Mouse (Mus musculus) E14TG2a.4 (cell line): ENCODE measurements around the gene Pdzd2.
A peak's percentile ranks its signal among the peaks of the same experiment; 100 is the strongest.
"Not testable (repeated sequence)": the region's sequence is repeated elsewhere in the genome, so short reads cannot be mapped to it uniquely, and the experiment has no call there.

Experiments used
- H3K27me3 ChIP-seq: 2 replicates; pipeline ENCODE4 v1.6.1; 2014; ENCODE audit warnings: low read length, control low read depth; ENCODE audit not compliant: insufficient read depth
- H3K36me3 ChIP-seq: 2 replicates; pipeline ENCODE4 v1.6.1; 2014; ENCODE audit warnings: low read length, control low read depth; ENCODE audit not compliant: insufficient read depth
- H3K4me1 ChIP-seq: replicated peaks from 2 replicates; pipeline ENCODE4 v1.6.1; 2014; ENCODE audit warnings: low read depth, low read length, control low read depth
- H3K4me3 ChIP-seq: replicated peaks from 2 replicates; pipeline ENCODE4 v1.5.1; 2014; ENCODE audit warnings: mild to moderate bottlenecking, low read length
- H3K9me3 ChIP-seq: 2 replicates; pipeline ENCODE4 v1.6.1; 2014; ENCODE audit warnings: low read length, control low read depth
- CTCF ChIP-seq: conservative IDR thresholded peaks from 2 replicates; pipeline ENCODE4 v1.5.1; 2014; ENCODE audit warnings: low read length
- NANOG ChIP-seq: IDR thresholded peaks from 2 replicates; pipeline ENCODE4 v1.6.1; 2014; ENCODE audit warnings: borderline replicate concordance, low read length, mixed read lengths
- POU5F1 ChIP-seq: IDR thresholded peaks from 2 replicates; pipeline ENCODE4 v1.6.1; 2014; ENCODE audit warnings: low read length, borderline replicate concordance

Pdzd2 gene

GRCm38 (mm10) chr15:12371183-12371582 is 368.5 kb downstream of the Pdzd2 start:
- Histone ChIP-seq H3K27me3 (peaks cover 39% of the 10 kb centered on the region), H3K36me3 (no peaks in the 10 kb centered on the region), H3K9me3 (peaks cover 6% of the 10 kb centered on the region; the same call in 1 of the 2 replicates), H3K4me1 (peaks cover 56% of the 10 kb centered on the region), H3K4me3 (no peak overlapping the region)
- TF ChIP-seq CTCF (peak; percentile 68), NANOG (no peak)

GRCm38 (mm10) chr15:12370096-12370495 is 369.6 kb downstream of the Pdzd2 start:
- peaks cover 47% of the 10 kb centered on the region for H3K4me1 ChIP-seq
- H3K27me3 ChIP-seq = peaks cover 32% of the 10 kb centered on the region
- H3K4me3 ChIP-seq = no peak overlapping the region
- peaks cover 6% of the 10 kb centered on the region; the same call in 1 of the 2 replicates for H3K9me3 ChIP-seq
- no peaks in the 10 kb centered on the region for H3K36me3 ChIP-seq
- no peak for TF ChIP-seq NANOG
- no peak for TF ChIP-seq POU5F1
- TF ChIP-seq CTCF = no peak

DNA sequence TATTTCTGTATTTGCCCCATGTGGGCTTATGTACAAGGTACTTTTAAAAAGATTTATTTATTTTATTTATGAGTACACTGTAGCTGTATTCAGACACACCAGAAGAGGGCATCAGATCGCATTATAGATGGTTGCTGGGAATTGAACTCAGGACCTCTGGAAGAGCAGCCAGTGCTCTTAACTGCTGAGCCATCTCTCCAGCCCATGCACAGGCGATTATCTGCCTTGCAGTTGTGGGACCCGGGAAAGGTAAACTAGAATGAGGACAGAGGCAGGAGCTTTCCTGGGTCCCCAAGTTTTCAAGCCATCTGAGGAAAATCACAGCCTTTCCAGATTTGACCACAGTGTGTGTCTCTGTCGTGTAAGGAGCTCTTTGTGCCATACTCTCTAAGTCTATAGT is 370.9 kb downstream of the Pdzd2 start:
- TF ChIP-seq NANOG (no peak), CTCF (no peak), POU5F1 (no peak)
- Histone ChIP-seq H3K9me3 (no peaks in the 10 kb centered on the region), H3K4me3 (no peak overlapping the region), H3K4me1 (peaks cover 35% of the 10 kb centered on the region), H3K27me3 (peaks cover 20% of the 10 kb centered on the region), H3K36me3 (no peaks in the 10 kb centered on the region)

DNA sequence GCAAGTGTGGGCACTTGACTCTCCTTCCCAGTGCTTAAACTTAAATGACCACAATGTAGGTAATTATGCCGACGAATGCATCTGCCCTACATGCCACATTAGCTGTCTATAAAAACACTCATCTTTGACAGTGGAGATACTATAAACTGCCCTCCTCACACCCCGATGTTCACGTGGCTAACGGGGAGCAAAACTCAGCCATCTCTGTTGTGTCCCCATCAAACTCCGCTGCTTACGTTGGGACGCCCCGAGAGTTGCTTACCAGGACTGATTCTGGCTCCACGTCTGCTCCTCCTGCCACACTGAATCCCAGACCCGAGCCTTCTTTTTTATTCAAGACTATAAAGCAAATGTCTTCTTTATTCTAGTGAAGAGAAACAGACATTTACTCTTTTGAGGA is 371.4 kb downstream of the Pdzd2 start:
- Histone ChIP-seq H3K4me3 (no peak overlapping the region), H3K9me3 (no peaks in the 10 kb centered on the region), H3K4me1 (peaks cover 30% of the 10 kb centered on the region), H3K36me3 (no peaks in the 10 kb centered on the region), H3K27me3 (peaks cover 15% of the 10 kb centered on the region)
- TF ChIP-seq POU5F1 = no peak
- TF ChIP-seq NANOG = no peak
- TF ChIP-seq CTCF = no peak

- H3K4me3 ChIP-seq = no peak overlapping the region
- peaks cover 21% of the 10 kb centered on the region for H3K4me1 ChIP-seq
- H3K36me3 ChIP-seq = no peaks in the 10 kb centered on the region
- no peaks in the 10 kb centered on the region for H3K9me3 ChIP-seq
- no peak for TF ChIP-seq CTCF
- TF ChIP-seq POU5F1 = no peak
- TF ChIP-seq NANOG = no peak
- H3K27me3 ChIP-seq = peaks cover 6% of the 10 kb centered on the region; the same call in 1 of the 2 replicates
These were observed 372.2 kb downstream of the Pdzd2 start for GRCm38 (mm10) chr15:12367306-12368080.

DNA sequence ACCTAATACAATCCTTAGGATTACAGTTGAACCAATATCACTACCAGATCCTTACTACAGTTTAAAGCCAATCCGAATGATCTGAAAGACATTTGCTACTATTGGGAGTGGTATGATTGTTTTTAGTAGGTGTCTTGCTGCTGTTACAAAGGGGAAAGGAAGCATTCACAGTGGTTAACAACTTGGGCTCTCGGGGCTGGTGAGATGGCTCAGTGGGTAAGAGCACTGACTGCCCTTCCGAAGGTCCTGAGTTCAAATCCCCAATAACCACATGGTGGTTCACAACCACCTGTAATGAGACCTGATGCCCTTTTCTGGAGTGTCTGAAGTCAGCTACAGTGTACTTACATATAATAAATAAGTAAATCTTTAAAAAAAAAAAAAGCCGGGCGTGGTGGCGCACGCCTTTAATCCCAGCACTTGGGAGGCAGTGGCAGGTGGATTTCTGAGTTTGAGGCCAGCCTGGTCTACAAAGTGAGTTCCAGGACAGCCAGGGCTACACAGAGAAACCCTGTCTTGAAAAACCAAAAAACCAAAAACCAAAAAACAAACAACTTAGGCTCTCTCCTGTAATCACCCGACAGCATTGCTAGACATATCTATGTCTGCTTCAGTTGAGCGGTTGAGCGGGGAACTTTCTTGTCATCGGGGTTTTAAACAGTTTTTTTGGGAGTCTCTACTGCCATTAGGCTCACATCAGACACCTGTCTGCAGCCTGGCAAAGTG is 373.0 kb downstream of the Pdzd2 start:
- H3K9me3 ChIP-seq, H3K4me3 ChIP-seq, H3K27me3 ChIP-seq, H3K36me3 ChIP-seq: not testable (repeated sequence)
- peaks cover 14% of the 10 kb centered on the region for H3K4me1 ChIP-seq

DNA sequence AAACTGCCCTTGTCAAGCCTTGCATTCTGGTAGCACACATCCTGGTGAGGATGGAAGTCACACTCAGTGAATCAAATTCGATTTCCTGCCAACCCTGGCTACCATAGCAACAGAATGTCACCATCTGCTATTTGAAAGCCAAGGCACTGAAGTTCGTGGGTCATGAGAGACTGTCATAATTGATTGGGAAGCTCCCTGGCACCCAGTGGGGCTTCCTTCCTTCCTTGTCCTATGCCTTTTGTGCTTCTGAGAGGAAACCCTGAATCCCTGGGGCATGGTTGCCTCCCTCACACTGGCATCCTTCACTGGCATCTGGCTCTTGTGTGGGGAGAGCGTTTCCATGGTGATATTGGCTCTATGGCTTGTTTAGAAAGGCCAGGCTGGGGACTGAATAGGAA is 373.7 kb downstream of the Pdzd2 start:
- H3K36me3 ChIP-seq = peaks cover 4% of the 10 kb centered on the region; the same call in 1 of the 2 replicates
- no peak overlapping the region for H3K4me3 ChIP-seq
- no peak for TF ChIP-seq CTCF
- TF ChIP-seq POU5F1 = no peak
- no peak for TF ChIP-seq NANOG

GRCm38 (mm10) chr15:12365416-12366071 is 374.2 kb downstream of the Pdzd2 start:
- no peak for TF ChIP-seq POU5F1
- no peak for TF ChIP-seq NANOG
- TF ChIP-seq CTCF = no peak
- Histone ChIP-seq H3K9me3 (no peaks in the 10 kb centered on the region), H3K27me3 (no peaks in the 10 kb centered on the region), H3K4me1 (peaks cover 14% of the 10 kb centered on the region), H3K4me3 (no peak overlapping the region), H3K36me3 (peaks cover 7% of the 10 kb centered on the region; the same call in 1 of the 2 replicates)

More for the DNA sequence above, 373.7 kb downstream of the Pdzd2 start:
- H3K9me3 ChIP-seq = no peaks in the 10 kb centered on the region
- H3K27me3 ChIP-seq = no peaks in the 10 kb centered on the region
- H3K4me1 ChIP-seq = peaks cover 10% of the 10 kb centered on the region
